In the genomic region with DNA sequence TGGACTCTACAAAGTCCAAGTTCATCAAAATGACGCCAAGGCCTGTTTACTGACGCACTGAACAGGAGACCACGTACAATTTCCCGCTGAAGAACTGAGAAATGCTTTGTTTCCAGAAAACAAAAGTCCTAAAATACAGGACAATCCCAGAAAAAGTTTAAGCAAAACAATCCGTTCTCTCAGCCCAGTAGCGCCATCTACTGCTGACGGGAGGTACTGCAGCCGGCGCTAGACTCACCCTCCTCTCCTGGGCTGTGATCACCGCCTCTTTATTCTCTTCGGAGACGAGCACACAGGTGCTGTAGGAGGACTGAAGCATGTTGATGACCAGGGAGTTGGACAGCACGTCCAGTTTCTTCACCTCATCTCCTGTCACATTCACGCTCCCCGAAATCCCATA, we compare ENCODE assay signal across 8 mouse cellular contexts. TPM values are rescaled to one million over a fixed set of nuclear protein-coding genes. Genes with fewer than 3 reads are reported as not detected.
A peak's percentile ranks its signal among the peaks of the same experiment; 100 is the strongest.
DNase-seq lines count a peak whose midpoint lies in the region; ATAC-seq and TF ChIP-seq lines count a peak whose summit lies in the region.

No protein-coding gene starts in this region.

- H3K9ac ChIP-seq in kidney, embryonic 14.5 days (ENCODE audit: low read depth, low read length): no peak overlapping the region
- no peak overlapping the region for H3K9ac ChIP-seq in heart, embryonic 12.5 days
- H3K9ac ChIP-seq in liver, embryonic 14.5 days (replicated peaks): no peak overlapping the region
- H3K9ac ChIP-seq in neural tube, embryonic 14.5 days (replicated peaks; ENCODE audit: low read depth, low read length): no peak overlapping the region

- WGBS in kidney, embryonic 14.5 days: 8% methylated on average over 15 of the region's 15 CpGs
- 13% methylated on average over 15 of the region's 15 CpGs for WGBS in heart, embryonic 12.5 days
- WGBS in liver, embryonic 14.5 days (ENCODE audit: insufficient replicate concordance): 8% methylated on average over 15 of the region's 15 CpGs
- 7% methylated on average over 15 of the region's 15 CpGs for WGBS in neural tube, embryonic 14.5 days

- H3K27ac ChIP-seq in kidney, embryonic 14.5 days (ENCODE audit: low read depth, low read length): no peak overlapping the region
- H3K27ac ChIP-seq in heart, embryonic 12.5 days (ENCODE audit: poor library complexity, severe bottlenecking): no peak overlapping the region
- no peak overlapping the region for H3K27ac ChIP-seq in liver, embryonic 14.5 days
- H3K27ac ChIP-seq in neural tube, embryonic 14.5 days (ENCODE audit: low read depth, low read length): no peak overlapping the region

- H3K27me3 ChIP-seq in kidney, embryonic 14.5 days (ENCODE audit: control insufficient read depth, insufficient read depth, low read length): no peaks in the 10 kb centered on the region
- no peaks in the 10 kb centered on the region for H3K27me3 ChIP-seq in heart, embryonic 12.5 days (replicated peaks)
- no peaks in the 10 kb centered on the region for H3K27me3 ChIP-seq in liver, embryonic 14.5 days (ENCODE audit: control insufficient read depth, insufficient read depth, low read length)
- no peaks in the 10 kb centered on the region for H3K27me3 ChIP-seq in neural tube, embryonic 14.5 days (ENCODE audit: control insufficient read depth, insufficient read depth, low read length)

- peak; percentile 48 for DNase-seq in kidney, adult 11 months
- peak; percentile 75 for DNase-seq in embryo, embryonic 10 days (ENCODE audit: low spot score)
- peak; percentile 89 for DNase-seq in kidney, postnatal 10 days
- DNase-seq in liver, embryonic 14.5 days (ENCODE audit: low read depth in 3 of 3, low spot score in 3 of 3): peak in 2 of 3 experiments; percentile 17 to 20
- DNase-seq in testis, postnatal 14 days (ENCODE audit: low spot score): peak; percentile 67

- H3K36me3 ChIP-seq in kidney, embryonic 14.5 days (ENCODE audit: control insufficient read depth, insufficient read depth, low read length): no peaks in the 10 kb centered on the region
- H3K36me3 ChIP-seq in heart, embryonic 12.5 days: no peaks in the 10 kb centered on the region
- H3K36me3 ChIP-seq in liver, embryonic 14.5 days (replicated peaks; ENCODE audit: control insufficient read depth, insufficient read depth, low read depth): no peaks in the 10 kb centered on the region
- no peaks in the 10 kb centered on the region for H3K36me3 ChIP-seq in neural tube, embryonic 14.5 days (ENCODE audit: control insufficient read depth, insufficient read depth, low read length)

- no peaks in the 10 kb centered on the region for H3K9me3 ChIP-seq in kidney, embryonic 14.5 days (ENCODE audit: control insufficient read depth, low read length)
- no peaks in the 10 kb centered on the region for H3K9me3 ChIP-seq in heart, embryonic 12.5 days (replicated peaks)
- H3K9me3 ChIP-seq in liver, embryonic 14.5 days (ENCODE audit: control insufficient read depth, low read length): no peaks in the 10 kb centered on the region
- no peaks in the 10 kb centered on the region for H3K9me3 ChIP-seq in neural tube, embryonic 14.5 days (ENCODE audit: control insufficient read depth, low read length)

- H3K4me1 ChIP-seq in kidney, embryonic 14.5 days (ENCODE audit: control insufficient read depth, insufficient read depth, low read length): no peaks in the 10 kb centered on the region
- peaks cover 6% of the 10 kb centered on the region; the same call in 1 of the 2 replicates for H3K4me1 ChIP-seq in heart, embryonic 12.5 days (replicated peaks)
- no peaks in the 10 kb centered on the region; a peak in 1 of 4 replicates for H3K4me1 ChIP-seq in liver, embryonic 14.5 days (replicated peaks; ENCODE audit: control insufficient read depth in 2 of 2, insufficient read depth in 2 of 2, low read length in 1 of 2)
- no peaks in the 10 kb centered on the region for H3K4me1 ChIP-seq in neural tube, embryonic 14.5 days (ENCODE audit: control insufficient read depth, insufficient read depth, low read length)

- no peak for TF ChIP-seq EP300 in liver, embryonic 14.5 days (IDR thresholded peaks at IDR 0.05; ENCODE audit: low read depth)

- peak; percentile 95 for TF ChIP-seq CTCF in liver, embryonic 14.5 days (IDR thresholded peaks at IDR 0.05; ENCODE audit: low read depth)

- no peak for ATAC-seq in kidney, embryonic 14.5 days (ENCODE audit: low FRiP score, low TSS enrichment)
- ATAC-seq in heart, embryonic 12.5 days (ENCODE audit: insufficient number of reproducible peaks, low FRiP score): no peak
- no peak for ATAC-seq in liver, embryonic 14.5 days (ENCODE audit: insufficient read depth)
- ATAC-seq in neural tube, embryonic 14.5 days (ENCODE audit: low read depth): no peak

- H3K4me3 ChIP-seq in kidney, embryonic 14.5 days (ENCODE audit: low read length): no peak overlapping the region
- no peak overlapping the region for H3K4me3 ChIP-seq in heart, embryonic 12.5 days
- no peak overlapping the region for H3K4me3 ChIP-seq in liver, embryonic 14.5 days (ENCODE audit: insufficient read depth in 1 of 2, low read depth in 2 of 2, low read length in 2 of 2)
- no peak overlapping the region for H3K4me3 ChIP-seq in neural tube, embryonic 14.5 days (ENCODE audit: low read depth, low read length)

- no peak overlapping the region for H3K4me2 ChIP-seq in kidney, embryonic 14.5 days (replicated peaks; ENCODE audit: low read depth, low read length)
- H3K4me2 ChIP-seq in heart, embryonic 12.5 days: 0 out of 2 replicates have a peak overlapping the region, but pooled peaks have one; percentile 25
- H3K4me2 ChIP-seq in liver, embryonic 14.5 days (ENCODE audit: low read depth): no peak overlapping the region
- peak overlapping the region; percentile 9; the same call in 1 of the 2 replicates for H3K4me2 ChIP-seq in neural tube, embryonic 14.5 days (ENCODE audit: low read depth, low read length)

RNA-seq across cellular contexts. Expression of a gene that starts 3.6 kb away (rescaled TPM):
- 1.7 and 5.9 TPM in 2 replicates for polyA plus RNA-seq in kidney, embryonic 14.5 days (2014; fragmentation: Nextera tagmentation; extraction: Ambion mirVana)
- polyA plus RNA-seq in heart, embryonic 12.5 days (2016; fragmentation: Nextera tagmentation; extraction: Ambion mirVana): 0.20 TPM in 1 of 2 replicates, not detected in the other
- polyA plus RNA-seq in liver, embryonic 14.5 days (2012; rRNA removed): 0.02 and 0.11 TPM in 2 replicates
- polyA plus RNA-seq in liver, embryonic 14.5 days (2014; fragmentation: Nextera tagmentation; extraction: Ambion mirVana): not detected in 2 replicates
- 0.19 and 0.55 TPM in 2 replicates for polyA plus RNA-seq in neural tube, embryonic 14.5 days (2014; fragmentation: Nextera tagmentation; extraction: Ambion mirVana)

RNA-seq across cellular contexts. Expression of a gene that starts 33.4 kb away (rescaled TPM):
- 1.8 and 3.9 TPM in 2 replicates for polyA plus RNA-seq in kidney, embryonic 14.5 days (2014; fragmentation: Nextera tagmentation; extraction: Ambion mirVana)
- polyA plus RNA-seq in heart, embryonic 12.5 days (2016; fragmentation: Nextera tagmentation; extraction: Ambion mirVana): 0.22 TPM in 1 of 2 replicates, not detected in the other
- polyA plus RNA-seq in liver, embryonic 14.5 days (2012; rRNA removed): 0.68 and 1.2 TPM in 2 replicates
- polyA plus RNA-seq in liver, embryonic 14.5 days (2014; fragmentation: Nextera tagmentation; extraction: Ambion mirVana): 2.1 and 4.5 TPM in 2 replicates
- 0.27 and 0.68 TPM in 2 replicates for polyA plus RNA-seq in neural tube, embryonic 14.5 days (2014; fragmentation: Nextera tagmentation; extraction: Ambion mirVana)

Comparison
In these comparisons a context has a peak if more than half of its experiments do, and no peak if none do; other contexts are left out.
1. DNase-seq: peak in every context shown above with its lines; median percentile 89 in kidney, postnatal 10 days; 75 in embryo, embryonic 10 days; 67 in testis, postnatal 14 days; 48 in kidney, adult 11 months; 18 in liver, embryonic 14.5 days.
2. H3K4me2 ChIP-seq: peak in heart, embryonic 12.5 days (single experiment) and neural tube, embryonic 14.5 days (single experiment); none in kidney, embryonic 14.5 days (single experiment) and liver, embryonic 14.5 days (single experiment).